Mouse (Mus musculus) CH12.LX (cell line): ENCODE results near the gene Zfp580. TPM values are rescaled to one million over a fixed set of nuclear protein-coding genes. Genes with fewer than 3 reads are reported as not detected.

Experiments used
- DNase-seq: peaks from one replicate; pipeline ENCODE4 v3.0.0-alpha.2; 2013; ENCODE audit errors: extremely low read depth
- H3K27ac ChIP-seq: 2 replicates; pipeline ENCODE4 v1.5.1; 2012; ENCODE audit warnings: low read depth, mild to moderate bottlenecking, control low read depth, moderate library complexity; ENCODE audit not compliant: insufficient read depth
- H3K27me3 ChIP-seq: replicated peaks from 2 replicates; pipeline ENCODE3; 2012; ENCODE audit warnings: inconsistent platforms
- H3K36me3 ChIP-seq, 2 experiments: replicated peaks in 1 of 2; 2 replicates each; pipeline versions ENCODE3 to v1.6.1; 2012; ENCODE audit warnings: inconsistent platforms in 1 of 2, low read length in 1 of 2, mild to moderate bottlenecking in 1 of 2, mixed read lengths in 1 of 2, moderate library complexity in 1 of 2; ENCODE audit not compliant: control insufficient read depth in 1 of 2, insufficient read depth in 1 of 2
- H3K4me1 ChIP-seq, 2 experiments: 2 replicates each; pipeline ENCODE4 v1.6.1; 2012; ENCODE audit warnings: inconsistent platforms in 1 of 2, moderate library complexity in 1 of 2; ENCODE audit not compliant: insufficient read depth in 2 of 2, control insufficient read depth in 1 of 2
- H3K4me2 ChIP-seq: 2 replicates; pipeline ENCODE4 v1.6.1; 2012; ENCODE audit warnings: low read depth, mild to moderate bottlenecking, control low read depth; ENCODE audit not compliant: poor library complexity, insufficient read depth, severe bottlenecking
- H3K4me3 ChIP-seq, 3 experiments: fragments of 150-350 bp in 1 of 3; sonication (generic) in 1 of 3; replicated peaks in 1 of 3; 2 replicates each; pipeline versions ENCODE3 to v1.5.1; 2011 to 2012; ENCODE audit warnings: low read depth in 2 of 3, low read length in 2 of 3, mild to moderate bottlenecking in 2 of 3, moderate library complexity in 2 of 3, control low read depth in 1 of 3, improper control_type of control experiment in 1 of 3, inconsistent platforms in 1 of 3, mixed read lengths in 1 of 3; ENCODE audit not compliant: poor library complexity in 1 of 3
- H3K79me2 ChIP-seq: replicated peaks from 2 replicates; pipeline ENCODE4 v1.6.1; 2012; ENCODE audit warnings: mild to moderate bottlenecking, moderate library complexity; ENCODE audit not compliant: control insufficient read depth, poor library complexity, insufficient read depth, severe bottlenecking; ENCODE audit errors: extremely low read depth
- H3K9ac ChIP-seq: 2 replicates; pipeline ENCODE4 v1.6.1; 2012; ENCODE audit warnings: low read depth, mild to moderate bottlenecking, control low read depth, moderate library complexity; ENCODE audit not compliant: insufficient read depth
- H3K9me3 ChIP-seq: replicated peaks from 2 replicates; pipeline ENCODE3; 2012; ENCODE audit warnings: low read length, inconsistent platforms, mixed read lengths
- BHLHE40 ChIP-seq: IDR thresholded peaks from 2 replicates; pipeline ENCODE4 v1.6.1; 2011; ENCODE audit warnings: mild to moderate bottlenecking, low read depth, low read length, improper control_type of control experiment
- CHD1 ChIP-seq: IDR thresholded peaks from 2 replicates; pipeline ENCODE4 v1.6.1; 2012; ENCODE audit warnings: low read depth, low read length, improper control_type of control experiment, inconsistent platforms
- CHD2 ChIP-seq: IDR thresholded peaks from 2 replicates; pipeline ENCODE4 v1.6.1; 2011; ENCODE audit warnings: low read length, improper control_type of control experiment
- E2F4 ChIP-seq: IDR thresholded peaks from 2 replicates; pipeline ENCODE4 v1.6.1; 2011; ENCODE audit warnings: low read depth, low read length, improper control_type of control experiment; ENCODE audit not compliant: insufficient replicate concordance
- ELF1 ChIP-seq: IDR thresholded peaks from 2 replicates; pipeline ENCODE4 v1.6.1; 2014; ENCODE audit warnings: low read depth, mild to moderate bottlenecking, inconsistent platforms, low read length, improper control_type of control experiment
- EP300 ChIP-seq: IDR thresholded peaks from 2 replicates; pipeline ENCODE4 v1.6.1; 2011; ENCODE audit warnings: low read length, improper control_type of control experiment
- ETS1 ChIP-seq: conservative IDR thresholded peaks from 2 replicates; pipeline ENCODE4 v1.6.1; 2012; ENCODE audit warnings: low read depth, mild to moderate bottlenecking, inconsistent platforms, low read length, improper control_type of control experiment, moderate library complexity
- HCFC1 ChIP-seq: IDR thresholded peaks from 2 replicates; pipeline ENCODE4 v1.6.1; 2012; ENCODE audit warnings: low read depth, mild to moderate bottlenecking, inconsistent platforms, low read length, improper control_type of control experiment
- IRF4 ChIP-seq: IDR thresholded peaks from 2 replicates; pipeline ENCODE4 v1.6.1; 2014; ENCODE audit warnings: low read depth, mild to moderate bottlenecking, inconsistent platforms, low read length, improper control_type of control experiment
- JUN ChIP-seq: IDR thresholded peaks from 2 replicates; pipeline ENCODE4 v1.6.1; 2011; ENCODE audit warnings: low read depth, mild to moderate bottlenecking, low read length, improper control_type of control experiment, moderate library complexity; ENCODE audit not compliant: insufficient read depth
- KAT2A ChIP-seq: IDR thresholded peaks from 2 replicates; pipeline ENCODE4 v1.6.1; 2012; ENCODE audit warnings: low read length, improper control_type of control experiment, inconsistent platforms; ENCODE audit not compliant: insufficient replicate concordance
- MAFK ChIP-seq: IDR thresholded peaks from 2 replicates; pipeline ENCODE4 v1.6.1; 2011; ENCODE audit warnings: low read length, improper control_type of control experiment; ENCODE audit not compliant: insufficient replicate concordance
- MAX ChIP-seq: IDR thresholded peaks from 2 replicates; pipeline ENCODE4 v1.6.1; 2011; ENCODE audit warnings: low read length, improper control_type of control experiment
- MAZ ChIP-seq: IDR thresholded peaks from 2 replicates; pipeline ENCODE4 v1.6.1; 2012; ENCODE audit warnings: low read depth, mild to moderate bottlenecking, inconsistent platforms, low read length, improper control_type of control experiment, moderate library complexity
- MXI1 ChIP-seq: IDR thresholded peaks from 2 replicates; pipeline ENCODE4 v1.6.1; 2011; ENCODE audit warnings: mild to moderate bottlenecking, low read depth, low read length, improper control_type of control experiment
- MYC ChIP-seq: IDR thresholded peaks from 2 replicates; pipeline ENCODE4 v1.6.1; 2011; ENCODE audit warnings: low read depth, mild to moderate bottlenecking, improper control_type of control experiment, low read length
- NELFE ChIP-seq: IDR thresholded peaks from 2 replicates; pipeline ENCODE4 v1.6.1; 2011; ENCODE audit warnings: low read depth, low read length, improper control_type of control experiment
- NRF1 ChIP-seq: IDR thresholded peaks from 2 replicates; pipeline ENCODE4 v1.6.1; 2014; ENCODE audit warnings: low read depth, mild to moderate bottlenecking, inconsistent platforms, low read length, improper control_type of control experiment, moderate library complexity
- PAX5 ChIP-seq: IDR thresholded peaks from 2 replicates; pipeline ENCODE4 v1.6.1; 2012; ENCODE audit warnings: low read length, inconsistent platforms, mixed read lengths
- POLR2A ChIP-seq: IDR thresholded peaks from 2 replicates; pipeline ENCODE4 v1.6.1; 2011; ENCODE audit warnings: low read depth, mild to moderate bottlenecking, improper control_type of control experiment, low read length
- POLR2AphosphoS2 ChIP-seq: IDR thresholded peaks from 2 replicates; pipeline ENCODE4 v1.6.1; 2011; ENCODE audit warnings: low read depth, low read length, improper control_type of control experiment
- RAD21 ChIP-seq: IDR thresholded peaks from 2 replicates; pipeline ENCODE4 v1.6.1; 2011; ENCODE audit warnings: low read depth, mild to moderate bottlenecking, low read length, improper control_type of control experiment, moderate library complexity
- RCOR1 ChIP-seq: conservative IDR thresholded peaks from 2 replicates; pipeline ENCODE4 v1.6.1; 2012; ENCODE audit warnings: low read depth, mild to moderate bottlenecking, inconsistent platforms, low read length, improper control_type of control experiment
- SIN3A ChIP-seq: IDR thresholded peaks from 2 replicates; pipeline ENCODE4 v1.6.1; 2012; ENCODE audit warnings: low read length, improper control_type of control experiment, inconsistent platforms
- SMC3 ChIP-seq: IDR thresholded peaks from 2 replicates; pipeline ENCODE4 v1.6.1; 2011; ENCODE audit warnings: low read depth, low read length, improper control_type of control experiment
- TBP ChIP-seq: conservative IDR thresholded peaks from 2 replicates; pipeline ENCODE4 v1.6.1; 2011; ENCODE audit warnings: low read depth, low read length, improper control_type of control experiment
- TCF12 ChIP-seq: IDR thresholded peaks from 2 replicates; pipeline ENCODE4 v1.6.1; 2014; ENCODE audit warnings: low read depth, mild to moderate bottlenecking, inconsistent platforms, low read length, improper control_type of control experiment
- UBTF ChIP-seq: IDR thresholded peaks from 2 replicates; pipeline ENCODE4 v1.6.1; 2012; ENCODE audit warnings: low read depth, mild to moderate bottlenecking, inconsistent platforms, low read length, improper control_type of control experiment, moderate library complexity
- USF2 ChIP-seq: conservative IDR thresholded peaks from 2 replicates; pipeline ENCODE4 v1.6.1; 2011; ENCODE audit warnings: low read depth, low read length, improper control_type of control experiment
- ZC3H11A ChIP-seq: IDR thresholded peaks from 2 replicates; pipeline ENCODE4 v1.6.1; 2012; ENCODE audit warnings: low read depth, mild to moderate bottlenecking, inconsistent platforms, low read length, improper control_type of control experiment
- ZKSCAN1 ChIP-seq: IDR thresholded peaks from 2 replicates; pipeline ENCODE4 v1.6.1; 2012; ENCODE audit warnings: low read depth, inconsistent platforms, low read length, improper control_type of control experiment, borderline replicate concordance
- dilution Hi-C: fragments of 300-500 bp; cut with MboI; formaldehyde crosslinking; loops from 2 replicates; pipeline ENCODE4 v1.14.3; 2020; ENCODE audit warnings: low sequenced_read_pairs; ENCODE audit not compliant: extremely low pct_unique_long_range_greater_than_20kb, extremely low pct_ligation_motif_present
- in situ Hi-C: fragments of 300-500 bp; cut with MboI; formaldehyde crosslinking; loops from 3 replicates; pipeline ENCODE4 v1.14.3; 2019; ENCODE audit warnings: low sequenced_read_pairs, low pct_ligation_motif_present, low pct_unique_long_range_greater_than_20kb, mixed read lengths
- polyA plus RNA-seq: library from polyadenylated mRNA; unstranded; fragments of >175 nt; gene quantifications from 2 replicates; pipeline ENCODE4 v1.2.1, GENCODE M21; 2012; ENCODE audit warnings: low read depth; ENCODE audit not compliant: insufficient read length
- total RNA-seq, 2 experiments: library from RNA; depleted of rRNA; stranded (reverse); fragments of 300-350 nt in 1 of 2; fragments of >200 nt in 1 of 2; gene quantifications; 2 replicates each; pipeline ENCODE4 v1.2.3; 2012 to 2014

The Zfp580 gene
- total and polyA plus RNA-seq, 3 experiments = 1.2 to 15.6 (median 2.6) TPM

DNA sequence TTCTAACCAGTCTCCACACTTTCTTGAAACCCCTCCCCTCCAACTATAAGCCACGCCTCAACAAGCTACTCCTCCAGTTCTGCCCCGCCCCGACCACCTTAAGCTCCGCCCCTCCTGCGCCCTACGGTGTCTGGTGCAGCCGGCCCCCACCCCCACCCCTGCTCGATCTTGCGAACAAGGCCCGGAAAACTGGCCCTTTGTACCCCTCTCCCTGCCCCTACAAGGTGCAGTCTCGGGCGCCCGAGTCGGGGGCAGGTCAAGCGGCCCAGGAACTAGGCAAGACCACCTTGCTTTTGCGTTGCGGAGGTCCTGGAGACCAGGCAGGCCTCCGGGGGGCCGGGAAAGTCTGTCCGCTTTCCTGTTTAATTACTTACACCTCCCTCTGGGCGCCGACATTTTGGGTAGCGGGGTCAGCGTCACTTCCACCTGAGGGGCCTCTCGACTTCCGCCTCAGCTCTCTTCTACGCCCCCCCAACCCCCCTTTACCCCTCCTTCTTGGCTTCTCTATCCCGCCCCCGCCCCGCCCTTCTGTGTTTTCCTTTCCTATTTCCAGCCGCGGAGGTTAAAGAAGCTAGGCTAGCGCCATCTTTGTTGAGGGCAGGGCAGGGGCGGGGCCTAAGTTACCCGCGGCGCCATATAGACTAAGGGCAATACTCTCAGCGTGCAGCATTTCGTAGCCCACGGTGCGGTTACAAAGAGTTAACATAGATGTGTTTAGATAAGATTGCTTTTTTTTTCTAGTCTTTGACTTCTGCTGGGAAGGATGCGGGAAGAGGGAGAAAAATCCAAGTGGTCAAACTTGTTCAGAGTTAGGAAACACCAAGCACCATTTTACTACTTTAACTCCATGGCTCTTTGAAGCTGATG is 36.9 kb upstream of the Zfp580 start, which contains the start of the genes Zfp524 and Fiz1 (continued):
- TF ChIP-seq UBTF (no peak; the same call in 1 of the 2 replicates), ZC3H11A (no peak), SMC3 (no peak), TBP (no peak), ZKSCAN1 (no peak), RAD21 (no peak), MAZ (peak; percentile 91), JUN (no peak), CHD1 (no peak), E2F4 (0 out of 2 replicates have a peak, but pooled peaks have one; percentile 50), RCOR1 (peak; percentile 99), ETS1 (no peak)

DNA sequence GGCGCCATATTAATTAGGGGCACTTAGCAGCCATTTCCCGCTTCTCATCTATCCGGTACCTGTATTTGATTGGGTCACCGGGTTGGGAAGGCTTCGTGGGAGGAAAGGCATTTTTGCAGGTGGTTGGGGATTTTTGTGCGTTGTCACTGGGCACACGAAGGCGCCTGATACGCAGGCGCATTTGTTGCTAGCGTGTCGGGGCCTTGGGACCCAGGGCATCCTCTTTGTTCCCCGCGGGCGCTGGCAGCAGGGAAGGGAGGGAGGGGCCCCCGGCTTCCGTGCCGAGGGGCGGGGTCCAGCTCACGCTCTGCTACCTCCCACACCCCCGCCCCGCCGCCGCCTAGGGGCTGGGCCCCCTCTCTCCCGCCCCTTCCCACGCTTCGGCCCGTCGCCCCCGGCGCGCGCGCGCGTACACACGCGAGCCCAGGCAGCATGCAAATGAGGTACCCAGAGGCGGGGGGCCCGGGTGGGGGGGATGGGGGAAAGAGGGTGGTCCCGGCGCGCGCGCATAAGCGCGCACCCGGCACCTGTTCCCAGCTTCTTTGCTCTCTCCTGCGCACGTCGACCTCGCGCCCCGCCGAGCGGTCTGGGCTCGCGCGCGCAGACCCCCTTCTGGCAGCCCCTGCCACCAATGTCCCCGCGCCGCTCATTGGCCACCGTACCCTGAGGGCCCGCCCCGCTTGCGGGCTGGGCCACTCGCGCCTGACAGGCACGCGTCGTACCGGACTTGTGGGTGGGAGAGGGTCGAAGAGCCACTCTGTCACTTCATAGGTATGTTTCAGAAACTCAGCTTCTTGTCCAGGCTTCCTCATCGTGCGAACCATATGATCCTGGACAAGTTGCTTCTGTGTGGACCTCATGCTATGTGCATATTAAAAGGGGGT is 36.0 kb upstream of the Zfp580 start, which contains the start of gene Gm44973:
Gm44973 (plus strand) TSS at position 379 of the 884 bp plus-strand sequence.
- in situ Hi-C loops (no loop called here), dilution Hi-C loops (no loop called here)
- Histone ChIP-seq H3K9me3 (peaks cover 6% of the 10 kb centered on the region), H3K36me3 (peaks cover 28 to 39% of the 10 kb centered on the region in 2 experiments), H3K4me3 (peak within 1 kb of the TSS; percentile 75 to 81 (median 78)), H3K27me3 (no peaks in the 10 kb centered on the region), H3K4me2 (peak within 1 kb of the TSS; percentile 74), H3K9ac (peak within 1 kb of the TSS; percentile 97), H3K27ac (peak within 1 kb of the TSS; percentile 90), H3K4me1 (peaks cover 4 to 37% of the 10 kb centered on the region in 2 experiments), H3K79me2 (peaks cover 6% of the 10 kb centered on the region; the same call in 1 of the 2 replicates)
- peak; percentile 94 for DNase-seq
- TF ChIP-seq POLR2AphosphoS2 = no peak
- TF ChIP-seq E2F4 = peak; percentile 58; the same call in 1 of the 2 replicates
- TF ChIP-seq HCFC1 = no peak
- TF ChIP-seq UBTF = no peak
- TF ChIP-seq USF2 = no peak
- TF ChIP-seq ELF1 = peak; percentile 54
- TF ChIP-seq IRF4 = 0 out of 2 replicates have a peak, but pooled peaks have one; percentile 16
- peak; percentile 65 for TF ChIP-seq MAX
- 0 out of 2 replicates have a peak, but pooled peaks have one; percentile 55 for TF ChIP-seq CHD2
- peak; percentile 65 for TF ChIP-seq NRF1
- peak; percentile 68; the same call in 1 of the 2 replicates for TF ChIP-seq POLR2A
- 0 out of 2 replicates have a peak, but pooled peaks have one; percentile 46 for TF ChIP-seq MYC
- no peak for TF ChIP-seq RAD21
- no peak for TF ChIP-seq RCOR1
- peak; percentile 93 for TF ChIP-seq BHLHE40
- peak; percentile 54; the same call in 1 of the 2 replicates for TF ChIP-seq SIN3A
- 0 out of 2 replicates have a peak, but pooled peaks have one; percentile 2 for TF ChIP-seq KAT2A
- TF ChIP-seq ZKSCAN1 = no peak
- TF ChIP-seq EP300 = no peak
- peak; percentile 91 for TF ChIP-seq MAZ
- TF ChIP-seq TCF12 = peak; percentile 19; the same call in 1 of the 2 replicates
- TF ChIP-seq MXI1 = peak; percentile 66
- TF ChIP-seq PAX5 = no peak
- TF ChIP-seq MAFK = no peak
- TF ChIP-seq NELFE = peak; percentile 40; the same call in 1 of the 2 replicates
